Mouse (Mus musculus) liver, adult 2 months (tissue): ENCODE data around the gene Aarsd1. TPM values are rescaled to one million over a fixed set of nuclear protein-coding genes. Genes with fewer than 3 reads are reported as not detected.

Experiments used
- DNase-seq: peaks from one replicate; pipeline ENCODE4 v3.0.0-alpha.2; 2011; ENCODE audit warnings: low read depth, low spot score; ENCODE audit errors: extremely low read depth
- H3K27ac ChIP-seq: fragments of 200-500 bp; replicated peaks from 2 replicates; pipeline ENCODE4 v1.5.1; 2012; ENCODE audit warnings: low read depth, mild to moderate bottlenecking, control low read depth, inconsistent platforms, low read length; ENCODE audit not compliant: insufficient read depth
- H3K27me3 ChIP-seq: fragments of 200-500 bp; 2 replicates; pipeline ENCODE4 v1.6.1; 2012; ENCODE audit warnings: mild to moderate bottlenecking, moderate library complexity, low read length, inconsistent platforms; ENCODE audit not compliant: control insufficient read depth, insufficient read depth
- H3K36me3 ChIP-seq: fragments of 200-500 bp; 2 replicates; pipeline ENCODE4 v1.6.1; 2012; ENCODE audit warnings: low read length, inconsistent platforms; ENCODE audit not compliant: control insufficient read depth, insufficient read depth
- H3K4me1 ChIP-seq: fragments of 200-500 bp; 2 replicates; pipeline ENCODE4 v1.6.1; 2011; ENCODE audit warnings: low read length; ENCODE audit not compliant: control insufficient read depth, insufficient read depth
- H3K4me3 ChIP-seq: fragments of 200-500 bp; 2 replicates; pipeline ENCODE4 v1.5.1; 2011; ENCODE audit warnings: low read depth, mild to moderate bottlenecking, control low read depth, low read length, moderate library complexity; ENCODE audit not compliant: insufficient read depth
- H3K79me2 ChIP-seq: fragments of 200-500 bp; 2 replicates; pipeline ENCODE4 v1.6.1; 2012; ENCODE audit warnings: inconsistent platforms, mild to moderate bottlenecking, low read length, moderate library complexity; ENCODE audit not compliant: control insufficient read depth, insufficient read depth
- H3K9ac ChIP-seq: fragments of 200-500 bp; 2 replicates; pipeline ENCODE4 v1.6.1; 2012; ENCODE audit warnings: low read depth, mild to moderate bottlenecking, control low read depth, inconsistent platforms, low read length
- CTCF ChIP-seq: fragments of 200-500 bp; IDR thresholded peaks from 2 replicates; pipeline ENCODE4 v1.5.1; 2011; ENCODE audit warnings: low read depth, low read length, control low read depth
- POLR2A ChIP-seq: fragments of 200-500 bp; IDR thresholded peaks from 2 replicates; pipeline ENCODE4 v1.6.1; 2011; ENCODE audit warnings: low read length, control low read depth; ENCODE audit not compliant: insufficient read depth; ENCODE audit errors: extremely low read depth
- WGBS: fragments of 180-500 bp; shearing (Covaris S2); methylation state at CpG from one replicate; pipeline ENCODE4 v1.1.7; 2018; 5-methylcytosine and 5-hydroxymethylcytosine counted together
- polyA plus RNA-seq: library from polyadenylated mRNA; depleted of rRNA; stranded (reverse); fragments of >200 nt; gene quantifications from 2 replicates; pipeline ENCODE4 v1.2.3, GENCODE M21; 2012; rRNA removed
- total RNA-seq: library from RNA; depleted of rRNA; stranded (reverse); fragments of >200 nt; gene quantifications from 2 replicates; pipeline ENCODE4 v1.2.3, GENCODE M21; 2014; rRNA removed

The Aarsd1 gene
- total and polyA plus RNA-seq, 2 experiments: 19.8 to 22.2 TPM

GRCm38 (mm10) chr11:101360651-101361113, 56.7 kb downstream of the Aarsd1 start:
- no peak overlapping the region for H3K9ac ChIP-seq
- no peak overlapping the region for H3K4me3 ChIP-seq
- peaks cover 36% of the 10 kb centered on the region for H3K4me1 ChIP-seq
- 16% methylated on average over 3 of the region's 3 CpGs for WGBS
- no peaks in the 10 kb centered on the region for H3K27me3 ChIP-seq
- peak; percentile 69 for DNase-seq
- TF ChIP-seq CTCF: no peak
- no peak for TF ChIP-seq POLR2A
- no peaks in the 10 kb centered on the region for H3K36me3 ChIP-seq
- H3K79me2 ChIP-seq: no peaks in the 10 kb centered on the region
- H3K27ac ChIP-seq: peak overlapping the region; percentile 75

- H3K27ac ChIP-seq: peak overlapping the region; percentile 75; the same call in 1 of the 2 replicates
- H3K79me2 ChIP-seq: no peaks in the 10 kb centered on the region
- H3K9ac ChIP-seq: no peak overlapping the region
- DNase-seq: peak; percentile 25
- peaks cover 37% of the 10 kb centered on the region for H3K4me1 ChIP-seq
- no peak overlapping the region for H3K4me3 ChIP-seq
- H3K27me3 ChIP-seq: no peaks in the 10 kb centered on the region
- WGBS: 71% methylated on average over 9 of the region's 9 CpGs
- TF ChIP-seq POLR2A (no peak), CTCF (no peak)
- H3K36me3 ChIP-seq: no peaks in the 10 kb centered on the region
These were observed 57.6 kb downstream of the Aarsd1 start for GRCm38 (mm10) chr11:101359776-101360175.

GRCm38 (mm10) chr11:101357505-101358182, 59.8 kb downstream of the Aarsd1 start:
- no peaks in the 10 kb centered on the region for H3K36me3 ChIP-seq
- H3K27me3 ChIP-seq: no peaks in the 10 kb centered on the region
- H3K79me2 ChIP-seq: no peaks in the 10 kb centered on the region
- TF ChIP-seq POLR2A: no peak
- TF ChIP-seq CTCF: no peak
- 41% methylated on average over 3 of the region's 3 CpGs for WGBS
- no peak overlapping the region for H3K4me3 ChIP-seq
- H3K4me1 ChIP-seq: peaks cover 45% of the 10 kb centered on the region
- H3K9ac ChIP-seq: no peak overlapping the region
- DNase-seq: no peak
- H3K27ac ChIP-seq: no peak overlapping the region

Other genes starting within 250 kb of the Aarsd1 start
- gene Cntnap1, start 247.1 kb downstream of the Aarsd1 start, total RNA-seq: 0.40 and 0.46 TPM in 2 replicates
- gene Cntnap1, start 247.1 kb downstream of the Aarsd1 start, polyA plus RNA-seq: 0.87 and 0.88 TPM in 2 replicates
- gene Plekhh3, start 246.3 kb downstream of the Aarsd1 start, total RNA-seq: 3.9 and 4.0 TPM in 2 replicates
- 10.5 and 11.5 TPM in 2 replicates for gene Plekhh3, start 246.3 kb downstream of the Aarsd1 start, polyA plus RNA-seq
- 0.13 TPM in 1 of 2 replicates, not detected in the other for gene Ccr10, start 242.2 kb downstream of the Aarsd1 start, total RNA-seq
- gene Ccr10, start 242.2 kb downstream of the Aarsd1 start, polyA plus RNA-seq: 0.05 and 0.13 TPM in 2 replicates
- 10.5 and 10.8 TPM in 2 replicates for gene Ezh1, start 191.2 kb downstream of the Aarsd1 start, total RNA-seq
- gene Ezh1, start 191.2 kb downstream of the Aarsd1 start, polyA plus RNA-seq: 7.5 and 9.2 TPM in 2 replicates
- gene Ramp2, start 171.6 kb downstream of the Aarsd1 start, total RNA-seq: 4.9 and 6.6 TPM in 2 replicates
- gene Ramp2, start 171.6 kb downstream of the Aarsd1 start, polyA plus RNA-seq: 16.4 and 22.5 TPM in 2 replicates
- 35.6 and 43.8 TPM in 2 replicates for gene Vps25, start 163.9 kb downstream of the Aarsd1 start, total RNA-seq
- gene Vps25, start 163.9 kb downstream of the Aarsd1 start, polyA plus RNA-seq: 109 and 122 TPM in 2 replicates
- 0.37 and 0.40 TPM in 2 replicates for gene Wnk4, start 157.0 kb downstream of the Aarsd1 start, total RNA-seq
- 0.32 and 1.1 TPM in 2 replicates for gene Wnk4, start 157.0 kb downstream of the Aarsd1 start, polyA plus RNA-seq
- not detected in 2 replicates for gene Cntd1, start 138.6 kb downstream of the Aarsd1 start, total RNA-seq
- not detected in 2 replicates for gene Cntd1, start 138.6 kb downstream of the Aarsd1 start, polyA plus RNA-seq
- gene Coa3, start 138.5 kb downstream of the Aarsd1 start, total RNA-seq: 74.7 and 96.8 TPM in 2 replicates
- gene Coa3, start 138.5 kb downstream of the Aarsd1 start, polyA plus RNA-seq: 289 and 376 TPM in 2 replicates
- 43.8 and 57.8 TPM in 2 replicates for gene Becn1, start 115.3 kb downstream of the Aarsd1 start, total RNA-seq
- 43.1 and 50.8 TPM in 2 replicates for gene Becn1, start 115.3 kb downstream of the Aarsd1 start, polyA plus RNA-seq
- gene Psme3, start 101.4 kb downstream of the Aarsd1 start, total RNA-seq: 15.8 and 16.8 TPM in 2 replicates
- gene Psme3, start 101.4 kb downstream of the Aarsd1 start, polyA plus RNA-seq: 34.5 and 37.9 TPM in 2 replicates
- 0.40 and 0.46 TPM in 2 replicates for gene Aoc2, start 92.6 kb downstream of the Aarsd1 start, total RNA-seq
- gene Aoc2, start 92.6 kb downstream of the Aarsd1 start, polyA plus RNA-seq: 0.91 and 1.7 TPM in 2 replicates
- 0.13 and 0.18 TPM in 2 replicates for gene Aoc3, start 87.0 kb downstream of the Aarsd1 start, total RNA-seq
- 0.05 and 0.16 TPM in 2 replicates for gene Aoc3, start 87.0 kb downstream of the Aarsd1 start, polyA plus RNA-seq
- 121 and 144 TPM in 2 replicates for gene G6pc, start 50.1 kb downstream of the Aarsd1 start, total RNA-seq
- 115 and 146 TPM in 2 replicates for gene G6pc, start 50.1 kb downstream of the Aarsd1 start, polyA plus RNA-seq
- 0.20 and 0.65 TPM in 2 replicates for gene Gm27029, start 7.2 kb upstream of the Aarsd1 start, total RNA-seq
- gene Gm27029, start 7.2 kb upstream of the Aarsd1 start, polyA plus RNA-seq: 0.10 and 0.37 TPM in 2 replicates
- 2.8 and 3.1 TPM in 2 replicates for gene Rundc1, start 7.5 kb upstream of the Aarsd1 start, total RNA-seq
- 8.6 and 8.9 TPM in 2 replicates for gene Rundc1, start 7.5 kb upstream of the Aarsd1 start, polyA plus RNA-seq
- gene Ptges3l, start 7.7 kb upstream of the Aarsd1 start, total RNA-seq: 0.27 and 0.46 TPM in 2 replicates
- 0.93 and 1.1 TPM in 2 replicates for gene Ptges3l, start 7.7 kb upstream of the Aarsd1 start, polyA plus RNA-seq
- gene Rpl27, start 24.7 kb upstream of the Aarsd1 start, total RNA-seq: 236 and 259 TPM in 2 replicates
- 193 and 230 TPM in 2 replicates for gene Rpl27, start 24.7 kb upstream of the Aarsd1 start, polyA plus RNA-seq
- 24.6 and 37.1 TPM in 2 replicates for gene Ifi35, start 30.8 kb upstream of the Aarsd1 start, total RNA-seq
- gene Ifi35, start 30.8 kb upstream of the Aarsd1 start, polyA plus RNA-seq: 33.8 and 43.6 TPM in 2 replicates
- gene Rnd2, start 47.4 kb upstream of the Aarsd1 start, total RNA-seq: 5.5 and 8.0 TPM in 2 replicates
- gene Rnd2, start 47.4 kb upstream of the Aarsd1 start, polyA plus RNA-seq: 18.9 and 22.3 TPM in 2 replicates
- 11.0 and 11.2 TPM in 2 replicates for gene Vat1, start 48.6 kb upstream of the Aarsd1 start, total RNA-seq
- 30.4 and 33.4 TPM in 2 replicates for gene Vat1, start 48.6 kb upstream of the Aarsd1 start, polyA plus RNA-seq
- gene Brca1, start 134.3 kb upstream of the Aarsd1 start, total RNA-seq: 3.3 and 4.2 TPM in 2 replicates
- gene Brca1, start 134.3 kb upstream of the Aarsd1 start, polyA plus RNA-seq: 0.18 and 0.22 TPM in 2 replicates
- gene Nbr1, start 134.5 kb upstream of the Aarsd1 start, total RNA-seq: 211 and 222 TPM in 2 replicates
- gene Nbr1, start 134.5 kb upstream of the Aarsd1 start, polyA plus RNA-seq: 114 and 141 TPM in 2 replicates
- 6.4 and 7.7 TPM in 2 replicates for gene Tmem106a, start 164.6 kb upstream of the Aarsd1 start, total RNA-seq
- 15.2 and 23.1 TPM in 2 replicates for gene Tmem106a, start 164.6 kb upstream of the Aarsd1 start, polyA plus RNA-seq
- gene Gm11634, start 181.6 kb upstream of the Aarsd1 start, total RNA-seq: not detected in 2 replicates
- gene Gm11634, start 181.6 kb upstream of the Aarsd1 start, polyA plus RNA-seq: not detected in 2 replicates
- 10.3 and 12.9 TPM in 2 replicates for gene Rdm1, start 209.6 kb upstream of the Aarsd1 start, total RNA-seq
- 12.1 and 12.4 TPM in 2 replicates for gene Rdm1, start 209.6 kb upstream of the Aarsd1 start, polyA plus RNA-seq
- 55.4 and 87.9 TPM in 2 replicates for gene Arl4d, start 247.9 kb upstream of the Aarsd1 start, total RNA-seq
- 21.0 and 22.4 TPM in 2 replicates for gene Arl4d, start 247.9 kb upstream of the Aarsd1 start, polyA plus RNA-seq